Mouse (Mus musculus) G1E (cell line): Measurements from ENCODE around the gene Rsl24d1.

Source experiments
- CTCF ChIP-seq: IDR thresholded peaks from 2 replicates; pipeline ENCODE4 v1.5.1; 2012; ENCODE audit warnings: low read depth, low read length, inconsistent platforms, mixed read lengths
- GATA1 ChIP-seq: IDR thresholded peaks from 2 replicates; pipeline ENCODE4 v1.6.1; 2012; ENCODE audit warnings: borderline replicate concordance, low read length, inconsistent platforms, mixed read lengths
- GATA2 ChIP-seq: IDR thresholded peaks from 2 replicates; pipeline ENCODE4 v1.6.1; 2012; ENCODE audit warnings: low read depth, low read length, inconsistent platforms, borderline replicate concordance
- POLR2AphosphoS5 ChIP-seq: IDR thresholded peaks from 2 replicates; pipeline ENCODE4 v1.6.1; 2012; ENCODE audit warnings: low read depth, low read length, inconsistent platforms; ENCODE audit not compliant: insufficient replicate concordance
- TAL1 ChIP-seq: conservative IDR thresholded peaks from 2 replicates; pipeline ENCODE4 v1.6.1; 2012; ENCODE audit warnings: low read depth, low read length, inconsistent platforms, mixed read lengths

DNA sequence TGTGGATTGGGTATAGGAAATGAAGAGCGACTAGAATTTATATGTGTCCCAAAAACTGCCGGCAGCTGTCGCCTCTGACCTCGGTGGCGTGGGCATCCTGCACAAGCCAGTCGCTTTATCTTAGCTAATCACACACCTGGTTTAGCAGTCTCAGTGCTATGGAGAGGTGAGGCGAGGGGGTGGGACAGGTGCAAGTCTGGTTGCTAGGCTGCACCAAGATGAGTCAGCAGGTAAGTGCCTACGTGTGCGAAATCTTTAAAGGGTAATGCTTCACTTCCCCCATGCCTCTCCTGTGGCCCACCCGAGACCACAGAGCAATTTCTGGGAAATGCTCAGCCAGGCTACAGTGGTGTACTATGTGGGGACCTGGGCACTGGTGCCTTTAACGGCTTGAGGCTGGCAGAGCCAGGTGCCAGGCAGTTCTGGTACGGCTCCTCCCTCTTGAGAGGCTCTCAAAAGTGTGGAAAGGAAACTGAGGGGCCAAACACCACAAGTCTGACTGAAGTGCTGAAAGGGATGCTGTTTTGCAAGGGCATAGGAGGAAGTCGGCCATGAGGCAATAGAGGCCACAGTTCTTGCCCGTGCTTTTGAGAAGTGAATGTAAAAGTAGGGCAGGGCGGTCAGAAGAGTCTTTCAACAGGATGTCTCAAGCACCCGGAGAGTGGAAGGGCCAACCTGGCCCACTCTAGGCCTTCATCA lies 23.9 kb upstream of the Rsl24d1 start:
- TF ChIP-seq GATA1 (no peak), CTCF (no peak), GATA2 (no peak), POLR2AphosphoS5 (no peak), TAL1 (no peak)
